Mouse (Mus musculus): ENCODE results near the gene Dpf2.

DNA sequence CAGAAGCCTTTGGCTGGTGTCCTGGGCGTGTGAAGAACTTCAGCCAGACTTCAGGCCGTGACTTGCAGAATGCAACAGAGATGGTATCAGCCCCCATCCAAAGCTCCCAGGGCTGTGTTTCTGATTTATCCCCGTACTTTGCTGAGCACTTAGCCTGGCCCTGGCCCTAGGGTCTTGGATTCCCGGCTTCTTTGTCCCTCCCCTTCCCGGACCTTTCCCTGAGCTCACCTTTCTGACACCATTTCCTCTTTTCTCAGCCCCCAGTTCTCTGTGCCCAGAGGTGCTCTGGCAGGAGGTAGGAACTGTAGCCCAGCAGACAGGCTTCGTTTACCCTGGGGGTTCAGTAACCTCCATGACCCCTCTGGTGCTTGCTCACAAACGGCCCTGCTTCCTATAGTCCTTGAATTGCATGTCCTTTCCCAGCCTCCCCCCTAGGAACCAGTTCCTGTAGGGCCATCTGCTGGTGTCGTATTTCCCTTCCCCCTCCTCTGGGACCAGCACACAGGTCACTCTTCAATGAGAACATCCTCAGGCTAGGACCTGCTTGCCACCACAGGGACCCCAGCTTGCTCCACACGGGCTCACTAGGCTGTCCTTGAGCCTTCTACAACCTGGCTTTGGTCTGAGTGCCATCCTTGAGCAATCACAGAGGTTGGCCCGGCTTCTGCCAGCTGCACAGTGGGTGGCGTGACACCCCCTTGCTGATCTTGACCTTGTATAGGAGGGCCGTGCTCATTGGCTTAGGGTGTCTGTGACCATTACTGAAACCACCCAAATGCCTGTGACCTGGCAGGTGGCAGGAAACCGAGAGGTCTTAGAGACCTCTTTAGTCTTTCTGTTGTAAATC, 63.8 kb downstream of the Dpf2 start:
- 0 out of 2 replicates have a peak, but pooled peaks have one; percentile 0 for TF ChIP-seq CTCF (conservative IDR thresholded peaks at IDR 0.05; ENCODE audit: insufficient read depth, insufficient read length, low read depth, low read length)
- no peak for TF ChIP-seq POLR2A (IDR thresholded peaks at IDR 0.05; ENCODE audit: low read depth, low read length)
